Mouse (Mus musculus): ENCODE data around the gene Zfp958. TPM values are rescaled to one million over a fixed set of nuclear protein-coding genes. Genes with fewer than 3 reads are reported as not detected.
"Not testable (repeated sequence)": the region's sequence is repeated elsewhere in the genome, so short reads cannot be mapped to it uniquely, and the experiment has no call there.

Gene Zfp958
- total RNA-seq (2021) = 1 to 10 TPM; 7.8 to 8.9 TPM
- long read RNA-seq, experiment 1, partial matches to known transcripts = 0 of 8 reads
- long read RNA-seq, experiment 1, other reads (novel, unspliced or antisense) = 5 of 8 reads
- long read RNA-seq, experiment 2, partial matches to known transcripts = 0 of 4 reads
- long read RNA-seq, experiment 2, other reads (novel, unspliced or antisense) = 1 of 4 reads

- intact Hi-C loops (cut with DNase I) = loop anchor here (5.0 to 10.0 kb wide), 2 partner anchors 64 to 448 kb away; partner anchors contain the start of gene Evi5l
- peak; percentile 89 to 94 for DNase-seq
Observed at GRCm38 (mm10) chr8:4612932-4613853, at the start of gene Zfp958. Gene Zfp958, plus strand, starts transcription at chr8:4613167.

- intact Hi-C loops (cut with DNase I) = loop anchor here (10.0 kb wide), 1 partner anchor 437 kb away; no protein-coding TSS in a partner anchor
- DNase-seq = no peak
Observed at GRCm38 (mm10) chr8:4581986-4582385, 31.0 kb upstream of the Zfp958 start.

- DNase-seq = no peak
- intact Hi-C loops (cut with DNase I) = loop anchor here (10.0 kb wide), 1 partner anchor 438 kb away; no protein-coding TSS in a partner anchor
Observed at GRCm38 (mm10) chr8:4582754-4583178, 30.2 kb upstream of the Zfp958 start.

- intact Hi-C loops (cut with DNase I) = loop anchor here (5.0 to 10.0 kb wide), 2 partner anchors 440 to 867 kb away; no protein-coding TSS in a partner anchor
Observed at GRCm38 (mm10) chr8:4584660-4585059, 28.3 kb upstream of the Zfp958 start.

GRCm38 (mm10) chr8:4586356-4586755 lies 26.6 kb upstream of the Zfp958 start:
- intact Hi-C loops (cut with DNase I) = loop anchor here (5.0 to 10.0 kb wide), 2 partner anchors 442 to 869 kb away; no protein-coding TSS in a partner anchor
- DNase-seq = no peak

More at GRCm38 (mm10) chr8:4584660-4585059, 28.3 kb upstream of the Zfp958 start:
- no peak for DNase-seq

- DNase-seq = peak; percentile 7 to 45
- intact Hi-C loops (cut with DNase I) = loop anchor here (2.0 to 10.0 kb wide), 3 partner anchors 176 to 871 kb away; no protein-coding TSS in a partner anchor
Observed at GRCm38 (mm10) chr8:4588165-4589000, 24.6 kb upstream of the Zfp958 start.

- intact Hi-C loops (cut with DNase I) = no loop called here
- DNase-seq = no peak
Observed at GRCm38 (mm10) chr8:4608896-4609295, 4.1 kb upstream of the Zfp958 start.

GRCm38 (mm10) chr8:4611626-4612175 lies 1.3 kb upstream of the Zfp958 start:
- intact Hi-C loops (cut with DNase I) = loop anchor here (5.0 to 10.0 kb wide), 2 partner anchors 66 to 447 kb away; partner anchors contain the start of gene Evi5l
- not testable (repeated sequence) for DNase-seq

GRCm38 (mm10) chr8:4627349-4627748 lies 14.4 kb downstream of the Zfp958 start:
- no peak for DNase-seq
- intact Hi-C loops (cut with DNase I) = no loop called here

GRCm38 (mm10) chr8:4637071-4637470 lies 24.1 kb downstream of the Zfp958 start:
- no peak for DNase-seq
- intact Hi-C loops (cut with DNase I) = no loop called here

- DNase-seq; intact Hi-C loops (cut with DNase I): not testable (repeated sequence)
Observed at GRCm38 (mm10) chr8:4642974-4643373, 30.0 kb downstream of the Zfp958 start.

GRCm38 (mm10) chr8:4656536-4656935 lies 43.6 kb downstream of the Zfp958 start:
- intact Hi-C loops (cut with DNase I) = no loop called here
- peak; percentile 47 to 66 for DNase-seq

- DNase-seq = no peak
- intact Hi-C loops (cut with DNase I) = loop anchor here (5.0 to 10.0 kb wide), 4 partner anchors 63 to 441 kb away; partner anchors contain the start of genes Cers4, Gm49320, Map2k7 and Shcbp1
Observed at GRCm38 (mm10) chr8:4675191-4676003, 62.4 kb downstream of the Zfp958 start.

- peak in 1 of 2 experiments; percentile 5 for DNase-seq
- intact Hi-C loops (cut with DNase I) = loop anchor here (5.0 to 10.0 kb wide), 4 partner anchors 64 to 442 kb away; partner anchors contain the start of genes Cers4, Gm49320, Map2k7 and Shcbp1
Observed at GRCm38 (mm10) chr8:4676586-4676985, 63.6 kb downstream of the Zfp958 start.

- intact Hi-C loops (cut with DNase I) = loop anchor here (5.0 to 10.0 kb wide), 4 partner anchors 65 to 443 kb away; partner anchors contain the start of genes Cers4, Gm49320, Map2k7 and Shcbp1
- peak; percentile 96 to 98 for DNase-seq
Observed at GRCm38 (mm10) chr8:4677265-4678217, 64.6 kb downstream of the Zfp958 start.

- intact Hi-C loops (cut with DNase I) = loop anchor here (5.0 to 10.0 kb wide), 4 partner anchors 66 to 444 kb away; partner anchors contain the start of genes Cers4, Gm49320, Map2k7 and Shcbp1
- DNase-seq = peak; percentile 86 to 91
Observed at GRCm38 (mm10) chr8:4678218-4678907, 65.4 kb downstream of the Zfp958 start.

Data from heart, postnatal 14 days (tissue).